Mouse (Mus musculus): ENCODE measurements around the gene Dvl1. TPM values are rescaled to one million over a fixed set of nuclear protein-coding genes. Genes with fewer than 3 reads are reported as not detected.

Gene Dvl1
- polyA plus RNA-seq, 1 experiment from 2014 or later = 4.3 TPM

GRCm38 (mm10) chr4:155907003-155907402 is 59.8 kb downstream of the Dvl1 start:
- 86% methylated on average over 11 of the region's 11 CpGs for WGBS
- Histone ChIP-seq H3K36me3 (peaks cover 56% of the 10 kb centered on the region), H3K4me1 (replicated peaks) (no peaks in the 10 kb centered on the region), H3K4me3 (no peak overlapping the region), H3K27ac (no peak overlapping the region), H3K27me3 (ENCODE audit: insufficient read depth, poor library complexity, severe bottlenecking) (no peaks in the 10 kb centered on the region), H3K9me3 (no peaks in the 10 kb centered on the region)
- no peak for DNase-seq (ENCODE audit: low spot score)

- peaks cover 43% of the 10 kb centered on the region for H3K36me3 ChIP-seq
- H3K27ac ChIP-seq = no peak overlapping the region
- no peaks in the 10 kb centered on the region for H3K9me3 ChIP-seq
- H3K4me1 ChIP-seq (replicated peaks) = no peaks in the 10 kb centered on the region
- H3K27me3 ChIP-seq (ENCODE audit: insufficient read depth, poor library complexity, severe bottlenecking) = no peaks in the 10 kb centered on the region
- no peak overlapping the region for H3K4me3 ChIP-seq
- no peak for DNase-seq (ENCODE audit: low spot score)
- 79% methylated on average over 7 of the region's 7 CpGs for WGBS
Measured at GRCm38 (mm10) chr4:155908281-155908680, 61.1 kb downstream of the Dvl1 start.

GRCm38 (mm10) chr4:155908751-155909150 is 61.5 kb downstream of the Dvl1 start:
- H3K4me3 ChIP-seq = no peak overlapping the region
- 93% methylated on average over 4 of the region's 4 CpGs for WGBS

More at GRCm38 (mm10) chr4:155908751-155909150, 61.5 kb downstream of the Dvl1 start:
- peaks cover 39% of the 10 kb centered on the region for H3K36me3 ChIP-seq
- no peaks in the 10 kb centered on the region for H3K27me3 ChIP-seq (ENCODE audit: insufficient read depth, poor library complexity, severe bottlenecking)
- no peaks in the 10 kb centered on the region for H3K4me1 ChIP-seq (replicated peaks)
- no peak for DNase-seq (ENCODE audit: low spot score)
- no peak overlapping the region for H3K27ac ChIP-seq
- no peaks in the 10 kb centered on the region for H3K9me3 ChIP-seq

Other genes with a start within 250 kb of the Dvl1 start
- gene Slc35e2, start 246.0 kb upstream of the Dvl1 start, polyA plus RNA-seq (2016; fragmentation: Nextera tagmentation; extraction: Ambion mirVana) = 12.0 and 13.4 TPM in 2 replicates
- 61.2 and 76.9 TPM in 2 replicates for gene Cdk11b, start 222.5 kb upstream of the Dvl1 start, polyA plus RNA-seq (2016; fragmentation: Nextera tagmentation; extraction: Ambion mirVana)
- not detected in 2 replicates for gene Gm10563, start 202.0 kb upstream of the Dvl1 start, polyA plus RNA-seq (2016; fragmentation: Nextera tagmentation; extraction: Ambion mirVana)
- gene Mmp23, start 194.0 kb upstream of the Dvl1 start, polyA plus RNA-seq (2016; fragmentation: Nextera tagmentation; extraction: Ambion mirVana) = 4.2 and 4.4 TPM in 2 replicates
- 19.5 and 21.8 TPM in 2 replicates for gene Mib2, start 178.2 kb upstream of the Dvl1 start, polyA plus RNA-seq (2016; fragmentation: Nextera tagmentation; extraction: Ambion mirVana)
- 0.72 and 1.8 TPM in 2 replicates for gene Fndc10, start 153.1 kb upstream of the Dvl1 start, polyA plus RNA-seq (2016; fragmentation: Nextera tagmentation; extraction: Ambion mirVana)
- 162 and 175 TPM in 2 replicates for gene Ssu72, start 142.6 kb upstream of the Dvl1 start, polyA plus RNA-seq (2016; fragmentation: Nextera tagmentation; extraction: Ambion mirVana)
- 0.85 and 1.6 TPM in 2 replicates for gene Tmem240, start 112.6 kb upstream of the Dvl1 start, polyA plus RNA-seq (2016; fragmentation: Nextera tagmentation; extraction: Ambion mirVana)
- gene Atad3a, start 86.3 kb upstream of the Dvl1 start, polyA plus RNA-seq (2016; fragmentation: Nextera tagmentation; extraction: Ambion mirVana) = 110 and 124 TPM in 2 replicates
- gene Vwa1, start 72.7 kb upstream of the Dvl1 start, polyA plus RNA-seq (2016; fragmentation: Nextera tagmentation; extraction: Ambion mirVana) = 13.4 and 14.0 TPM in 2 replicates
- 0.31 and 0.67 TPM in 2 replicates for gene Tmem88b, start 61.5 kb upstream of the Dvl1 start, polyA plus RNA-seq (2016; fragmentation: Nextera tagmentation; extraction: Ambion mirVana)
- 0.18 TPM in 1 of 2 replicates, not detected in the other for gene Ankrd65, start 57.0 kb upstream of the Dvl1 start, polyA plus RNA-seq (2016; fragmentation: Nextera tagmentation; extraction: Ambion mirVana)
- 252 and 253 TPM in 2 replicates for gene Mrpl20, start 44.5 kb upstream of the Dvl1 start, polyA plus RNA-seq (2016; fragmentation: Nextera tagmentation; extraction: Ambion mirVana)
- 167 and 178 TPM in 2 replicates for gene Ccnl2, start 34.9 kb upstream of the Dvl1 start, polyA plus RNA-seq (2016; fragmentation: Nextera tagmentation; extraction: Ambion mirVana)
- gene Aurkaip1, start 16.1 kb upstream of the Dvl1 start, polyA plus RNA-seq (2016; fragmentation: Nextera tagmentation; extraction: Ambion mirVana) = 171 and 186 TPM in 2 replicates
- gene Mxra8, start 7.7 kb upstream of the Dvl1 start, polyA plus RNA-seq (2016; fragmentation: Nextera tagmentation; extraction: Ambion mirVana) = 56.1 and 56.7 TPM in 2 replicates
- gene Tas1r3, start 16.0 kb downstream of the Dvl1 start, polyA plus RNA-seq (2016; fragmentation: Nextera tagmentation; extraction: Ambion mirVana) = 0.37 and 0.41 TPM in 2 replicates
- 22.0 and 24.8 TPM in 2 replicates for gene Cptp, start 22.0 kb downstream of the Dvl1 start, polyA plus RNA-seq (2016; fragmentation: Nextera tagmentation; extraction: Ambion mirVana)
- 103 and 104 TPM in 2 replicates for gene Ints11, start 22.1 kb downstream of the Dvl1 start, polyA plus RNA-seq (2016; fragmentation: Nextera tagmentation; extraction: Ambion mirVana)
- 49.4 and 52.8 TPM in 2 replicates for gene Pusl1, start 44.4 kb downstream of the Dvl1 start, polyA plus RNA-seq (2016; fragmentation: Nextera tagmentation; extraction: Ambion mirVana)
- gene Acap3, start 44.4 kb downstream of the Dvl1 start, polyA plus RNA-seq (2016; fragmentation: Nextera tagmentation; extraction: Ambion mirVana) = 32.2 and 41.4 TPM in 2 replicates
- gene Ube2j2, start 96.4 kb downstream of the Dvl1 start, polyA plus RNA-seq (2016; fragmentation: Nextera tagmentation; extraction: Ambion mirVana) = 146 and 157 TPM in 2 replicates
- gene C1qtnf12, start 114.9 kb downstream of the Dvl1 start, polyA plus RNA-seq (2016; fragmentation: Nextera tagmentation; extraction: Ambion mirVana) = 24.4 and 25.2 TPM in 2 replicates
- gene B3galt6, start 145.2 kb downstream of the Dvl1 start, polyA plus RNA-seq (2016; fragmentation: Nextera tagmentation; extraction: Ambion mirVana) = 13.8 and 17.2 TPM in 2 replicates
- 131 and 135 TPM in 2 replicates for gene Sdf4, start 145.5 kb downstream of the Dvl1 start, polyA plus RNA-seq (2016; fragmentation: Nextera tagmentation; extraction: Ambion mirVana)
- gene Tnfrsf4, start 166.4 kb downstream of the Dvl1 start, polyA plus RNA-seq (2016; fragmentation: Nextera tagmentation; extraction: Ambion mirVana) = 0.30 and 1.3 TPM in 2 replicates
- 1.3 and 1.4 TPM in 2 replicates for gene Tnfrsf18, start 178.8 kb downstream of the Dvl1 start, polyA plus RNA-seq (2016; fragmentation: Nextera tagmentation; extraction: Ambion mirVana)
- 0.27 and 0.30 TPM in 2 replicates for gene Ttll10, start 212.0 kb downstream of the Dvl1 start, polyA plus RNA-seq (2016; fragmentation: Nextera tagmentation; extraction: Ambion mirVana)